Mouse (Mus musculus) activated CD4-positive, CD25-positive, alpha-beta regulatory T cell, adult 4 months (primary cell): ENCODE measurements around the gene Ccnc. TPM values are rescaled to one million over a fixed set of nuclear protein-coding genes. Genes with fewer than 3 reads are reported as not detected.
"Not testable (repeated sequence)": the region's sequence is repeated elsewhere in the genome, so short reads cannot be mapped to it uniquely, and the experiment has no call there.

Experiments
- ATAC-seq: one replicate; pipeline ENCODE4 v1.8.0; 2017
- polyA plus RNA-seq, 2 experiments: library from polyadenylated mRNA; unstranded; fragments of 100-300 nt; shearing (Covaris generic); gene quantifications; one replicate each; pipeline ENCODE4 v1.2.1; 2017

Gene Ccnc
- polyA plus RNA-seq, 2 experiments from 2014 or later = 40.3 to 44.3 TPM

- peak; percentile 17 for ATAC-seq
These were observed 438 bp upstream of the Ccnc start for GRCm38 (mm10) chr4:21726912-21727614.

DNA sequence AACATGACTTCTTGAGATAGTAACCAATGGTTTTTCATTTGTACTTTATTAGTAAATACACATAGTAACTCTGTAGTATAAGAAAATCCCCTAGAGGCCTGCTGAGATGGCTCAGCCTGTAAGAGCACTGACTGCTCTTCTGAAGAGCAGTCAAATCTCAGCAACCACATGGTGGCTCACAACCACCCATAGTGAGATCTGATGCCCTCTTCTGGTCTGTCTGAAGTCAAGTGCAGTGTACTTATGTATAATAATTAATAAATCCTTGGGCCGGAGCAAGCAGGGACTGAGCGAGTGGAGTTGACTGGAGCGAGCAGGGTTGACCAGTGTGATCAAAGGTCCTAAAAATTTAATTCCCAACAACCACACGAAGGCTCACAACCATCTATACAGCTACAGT, 11.7 kb downstream of the Ccnc start:
- peak; percentile 63 for ATAC-seq

- not testable (repeated sequence) for ATAC-seq
These were observed 16.6 kb downstream of the Ccnc start for GRCm38 (mm10) chr4:21744142-21744541.

DNA sequence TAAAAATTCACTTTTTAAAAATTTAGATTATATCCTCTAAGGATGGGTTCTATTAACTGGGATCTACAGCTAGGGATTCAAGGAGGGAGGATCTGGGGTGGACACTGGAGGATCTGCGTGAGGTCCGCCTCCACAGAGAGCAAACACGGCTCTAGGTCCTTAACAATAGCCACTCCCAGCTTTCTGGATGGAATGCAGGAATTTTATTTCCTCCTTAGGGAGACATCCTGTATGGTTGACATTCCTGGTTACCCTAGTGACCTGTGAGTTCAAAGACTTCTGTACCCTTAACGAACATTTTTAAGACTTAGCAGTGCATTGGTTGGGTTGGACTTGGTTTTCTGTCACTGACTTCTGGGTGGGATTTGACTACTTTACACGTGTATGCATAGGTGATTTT, 18.2 kb downstream of the Ccnc start:
- no peak for ATAC-seq

GRCm38 (mm10) chr4:21755123-21755789, 27.8 kb downstream of the Ccnc start:
- peak; percentile 43 for ATAC-seq

GRCm38 (mm10) chr4:21758860-21759259, 31.4 kb downstream of the Ccnc start:
- no peak for ATAC-seq

DNA sequence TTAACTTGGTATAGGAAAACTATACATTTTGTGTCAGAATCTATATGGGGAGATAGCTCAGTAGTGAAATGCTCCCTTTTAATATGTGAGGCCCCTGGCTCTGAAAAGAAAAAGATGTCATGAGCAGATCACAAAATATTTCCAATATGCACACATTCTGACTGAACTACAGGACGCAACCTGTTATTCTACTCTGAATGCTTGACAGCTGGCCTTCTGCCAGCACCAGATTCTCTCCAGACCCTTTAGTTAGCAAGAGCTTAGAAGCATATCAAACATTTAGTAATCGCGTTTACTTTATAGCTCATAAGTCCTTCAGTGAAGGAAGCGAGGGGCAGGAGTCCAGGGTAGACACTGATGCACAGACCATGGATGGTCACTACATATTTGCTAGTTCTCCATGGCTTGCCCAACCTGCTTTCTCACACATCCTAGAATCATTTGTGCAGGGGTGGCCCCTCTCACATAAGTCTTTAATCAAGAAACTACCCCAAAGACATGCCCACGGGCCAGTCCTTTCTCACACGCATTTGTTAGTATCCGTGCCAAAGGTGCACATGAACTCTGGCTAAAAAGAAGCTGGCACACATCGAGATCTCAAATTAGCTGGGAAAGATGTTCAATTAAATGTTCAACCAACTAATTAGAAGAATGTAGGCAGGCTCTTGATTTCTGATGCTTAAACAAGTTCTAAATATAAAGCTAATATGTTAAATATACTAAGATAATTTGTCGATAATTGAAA, 34.1 kb downstream of the Ccnc start:
- no peak for ATAC-seq

DNA sequence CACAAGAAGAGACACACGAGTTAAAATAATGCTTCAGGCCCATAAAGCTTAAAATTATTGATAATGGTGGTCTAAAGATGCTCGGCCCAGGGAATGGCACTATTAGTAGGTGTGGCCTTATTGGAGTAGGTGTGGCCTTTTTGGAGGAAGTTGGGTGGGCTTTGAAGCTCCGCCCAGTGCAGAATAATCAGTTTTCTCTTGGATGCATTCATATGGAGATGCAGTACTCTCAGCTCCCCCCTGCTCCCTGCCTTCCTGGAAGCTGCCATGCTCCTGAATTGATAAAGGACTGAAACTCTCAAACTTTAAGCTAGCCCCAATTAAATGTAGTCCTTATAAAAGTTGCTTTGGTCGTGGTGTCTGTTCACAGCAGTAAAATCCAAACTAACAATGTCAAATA, 36.3 kb downstream of the Ccnc start:
- no peak for ATAC-seq

- peak; percentile 8 for ATAC-seq
These were observed 38.8 kb downstream of the Ccnc start for GRCm38 (mm10) chr4:21766171-21766862.

DNA sequence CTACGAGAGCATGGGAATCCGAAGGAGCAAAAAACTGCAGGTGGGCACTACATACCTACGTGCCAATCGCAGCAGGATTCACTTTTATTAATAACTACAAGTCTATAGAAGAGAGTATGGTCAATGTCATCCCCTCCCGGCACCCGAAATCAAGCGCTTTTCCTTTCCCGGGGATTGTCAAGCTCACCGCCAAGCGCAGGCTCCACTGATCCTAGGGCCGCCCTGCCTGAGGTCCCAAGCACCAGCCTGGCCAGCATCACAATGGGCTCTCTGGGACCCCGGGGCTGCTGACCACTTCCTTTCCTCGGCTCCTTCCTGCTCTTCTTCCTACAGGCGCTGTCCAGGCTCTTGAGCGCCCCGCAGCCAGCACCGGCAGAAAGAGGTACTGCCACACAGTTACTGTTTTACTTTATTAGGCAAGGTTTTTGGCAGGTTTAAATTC, 39.4 kb downstream of the Ccnc start, which contains the start of the genes Usp45 and Tstd3:
TSS of gene Usp45 (plus strand) at position 294 of the 442 bp plus-strand sequence.
TSS of gene Tstd3 (minus strand) at position 350 of the 442 bp plus-strand sequence.
- peak; percentile 98 for ATAC-seq

- no peak for ATAC-seq
These were observed 43.6 kb downstream of the Ccnc start for GRCm38 (mm10) chr4:21771064-21771463.

DNA sequence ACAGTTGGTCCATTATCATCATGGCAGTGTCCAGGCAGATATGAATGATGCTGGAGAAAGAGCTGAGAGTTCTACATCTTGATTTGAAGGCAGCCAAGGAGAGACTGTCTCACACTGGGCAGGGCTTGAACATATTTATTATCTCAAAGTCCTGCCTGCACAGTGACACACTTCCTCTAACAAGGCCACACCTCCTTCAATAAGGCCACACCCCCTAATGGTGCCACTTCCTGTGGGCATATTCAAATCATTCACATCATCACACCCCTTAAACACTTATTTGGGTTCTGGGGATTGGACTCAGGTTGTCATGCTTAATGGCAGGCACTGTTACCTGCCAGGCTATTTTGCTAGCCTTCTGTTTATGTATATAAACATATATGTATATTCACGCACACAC, 44.8 kb downstream of the Ccnc start:
- ATAC-seq = no peak

DNA sequence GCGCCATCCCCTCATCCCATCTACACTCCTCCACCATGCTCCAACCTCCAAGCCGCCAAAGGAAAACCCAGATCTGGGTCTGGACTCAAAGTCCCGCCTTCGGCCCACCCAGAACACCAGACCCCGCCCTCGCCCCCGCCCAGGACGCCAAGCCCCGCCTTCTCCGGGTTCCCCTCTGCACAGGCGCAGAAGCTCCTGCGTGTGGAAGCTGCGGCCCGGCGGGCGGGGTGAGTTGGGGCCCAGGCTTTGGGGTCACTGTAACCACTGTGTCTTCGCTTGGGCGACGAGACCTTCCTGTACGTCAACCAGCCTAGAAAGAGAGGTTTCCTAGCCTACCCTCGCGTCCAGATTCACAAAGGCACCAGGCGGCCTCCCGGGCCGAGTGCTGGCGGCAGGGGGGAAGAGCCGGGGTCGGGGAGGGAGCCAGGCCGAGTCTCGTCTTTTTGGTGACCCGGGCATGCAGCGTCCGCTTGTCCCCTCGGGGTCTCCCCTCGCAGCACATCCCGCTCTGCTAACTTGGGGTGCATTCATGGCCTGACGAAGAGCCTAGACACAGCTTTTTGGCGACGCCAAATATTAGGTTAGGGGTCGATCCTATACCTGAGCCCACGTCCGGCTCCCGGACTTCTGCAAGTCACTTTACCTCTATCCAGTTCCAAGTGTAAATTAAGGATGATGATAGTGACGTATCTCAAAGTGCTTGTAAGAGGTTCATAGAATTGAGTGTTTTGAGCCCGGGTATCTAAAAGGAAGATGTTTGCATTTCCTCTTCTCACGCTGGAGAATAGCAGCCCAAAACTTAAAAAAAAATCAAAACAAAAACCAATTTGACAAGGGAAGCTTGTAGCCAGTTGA, 48.8 kb downstream of the Ccnc start:
- peak; percentile 83 for ATAC-seq

- ATAC-seq = peak; percentile 21
These were observed 49.4 kb downstream of the Ccnc start for GRCm38 (mm10) chr4:21776946-21777265.

DNA sequence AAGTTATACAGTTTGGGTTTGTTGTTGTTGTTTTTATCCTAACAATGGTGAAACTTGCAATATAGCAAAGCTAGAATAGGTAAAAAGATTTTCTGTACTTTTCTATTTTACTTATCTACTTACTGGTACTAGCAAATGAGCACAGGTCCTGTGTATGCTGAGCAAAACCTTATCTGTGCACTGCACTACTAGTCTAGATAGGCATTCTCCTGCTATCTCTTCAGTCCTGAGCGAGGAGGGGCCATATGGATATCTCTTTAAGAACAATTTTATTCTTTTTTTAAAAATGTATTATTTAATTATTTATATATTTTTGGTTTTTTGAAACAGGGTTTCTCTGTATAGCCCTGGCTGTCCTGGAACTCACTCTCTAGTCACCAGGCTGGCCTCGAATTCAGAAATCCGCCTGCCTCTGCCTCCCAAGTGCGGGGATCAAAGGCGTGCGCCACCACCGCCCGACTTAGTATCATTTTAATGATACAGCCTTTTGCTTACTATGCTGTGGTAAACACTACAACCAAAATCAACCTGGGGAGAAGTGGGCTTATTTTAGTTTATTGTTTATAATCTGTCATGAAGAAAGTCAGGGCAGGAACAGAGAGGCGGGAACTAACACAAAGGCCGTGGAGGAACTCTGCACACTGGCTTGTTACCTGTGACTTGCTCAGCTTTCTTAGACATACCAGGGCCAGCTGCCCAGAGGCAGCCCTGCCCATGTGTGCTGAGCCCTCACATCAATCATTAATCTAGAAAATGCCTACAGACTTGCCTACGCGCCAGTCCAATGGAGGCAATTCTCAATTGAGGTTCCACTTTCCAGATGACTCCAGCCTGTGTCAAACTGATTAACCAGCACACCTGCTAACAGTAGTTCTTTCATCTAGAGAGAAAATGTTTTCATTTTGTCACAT, 53.6 kb downstream of the Ccnc start:
- ATAC-seq = no peak

- no peak for ATAC-seq
These were observed 58.8 kb downstream of the Ccnc start for GRCm38 (mm10) chr4:21786268-21786667.

GRCm38 (mm10) chr4:21788903-21789302, 61.4 kb downstream of the Ccnc start:
- no peak for ATAC-seq

DNA sequence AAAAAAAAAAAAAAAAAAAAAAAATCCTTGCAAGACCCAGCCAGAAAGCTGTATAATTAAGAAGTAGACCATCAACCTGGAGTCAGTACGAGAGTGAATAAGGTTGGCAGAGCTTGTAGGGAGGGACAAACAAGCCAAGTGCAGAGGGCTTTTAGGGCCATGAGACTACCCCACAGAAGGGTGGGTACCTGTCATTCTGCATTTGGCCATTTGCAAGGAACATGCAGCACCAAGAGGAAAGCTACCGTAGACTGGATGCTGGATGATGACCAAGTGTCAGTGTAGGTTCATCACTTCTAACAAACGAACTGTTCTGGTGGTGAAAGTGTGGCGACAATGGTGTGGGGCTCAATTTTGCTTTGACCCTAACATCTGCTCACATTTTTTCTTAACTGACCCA, 62.3 kb downstream of the Ccnc start:
- no peak for ATAC-seq

DNA sequence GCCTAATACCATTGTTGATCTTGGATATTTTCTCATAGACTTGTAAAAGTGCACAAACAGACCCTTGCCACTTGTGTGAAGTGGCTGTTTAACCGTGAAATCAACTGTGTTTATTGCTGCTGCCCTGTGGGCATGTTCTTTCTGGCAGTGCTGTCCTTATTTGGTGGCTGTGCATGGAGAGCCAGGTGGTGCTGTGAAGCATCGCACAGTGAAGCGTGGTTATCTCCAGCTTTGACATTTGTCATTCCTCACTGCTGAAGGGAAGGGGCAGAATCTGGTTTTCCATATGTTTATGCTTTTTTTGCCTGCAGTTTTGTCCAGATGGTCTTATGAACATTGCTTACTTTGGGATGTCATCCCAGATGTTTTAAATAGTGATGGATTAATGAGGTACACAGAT, 66.1 kb downstream of the Ccnc start:
- no peak for ATAC-seq

GRCm38 (mm10) chr4:21801013-21801412, 73.5 kb downstream of the Ccnc start:
- no peak for ATAC-seq

- ATAC-seq = no peak
These were observed 74.1 kb downstream of the Ccnc start for GRCm38 (mm10) chr4:21801620-21802019.
